Mouse (Mus musculus) ES-E14 (cell line): Measurements from ENCODE around the gene Elmo1. TPM values are rescaled to one million over a fixed set of nuclear protein-coding genes. Genes with fewer than 3 reads are reported as not detected.

ENCODE experiments used
- DNase-seq: peaks from one replicate; pipeline ENCODE4 v3.0.0-alpha.2; 2013; ENCODE audit warnings: low read depth, low spot score
- H3K27ac ChIP-seq: 2 replicates; pipeline ENCODE4 v1.5.1; 2012; ENCODE audit warnings: low read depth, mild to moderate bottlenecking, low read length, moderate library complexity, mixed read lengths; ENCODE audit not compliant: poor library complexity, insufficient read depth, severe bottlenecking
- H3K36me3 ChIP-seq: 2 replicates; pipeline ENCODE4 v1.6.1; 2012; ENCODE audit warnings: mild to moderate bottlenecking, low read length, moderate library complexity, mixed read lengths; ENCODE audit not compliant: control insufficient read depth, poor library complexity, insufficient read depth, severe bottlenecking
- H3K4me1 ChIP-seq, 2 experiments: fragments of 150-350 bp in 1 of 2; sonication (generic) in 1 of 2; 2 replicates each; pipeline ENCODE4 v1.6.1; 2012; ENCODE audit warnings: low read length in 2 of 2, mild to moderate bottlenecking in 1 of 2, mixed read lengths in 1 of 2; ENCODE audit not compliant: control insufficient read depth in 2 of 2, insufficient read depth in 2 of 2, poor library complexity in 1 of 2
- H3K4me3 ChIP-seq, 2 experiments: fragments of 150-350 bp in 1 of 2; sonication (generic) in 1 of 2; 2 replicates each; pipeline ENCODE4 v1.5.1; 2012; ENCODE audit warnings: low read length in 2 of 2, low read depth in 1 of 2, mild to moderate bottlenecking in 1 of 2, mixed read lengths in 1 of 2; ENCODE audit not compliant: insufficient read depth in 1 of 2, poor library complexity in 1 of 2, severe bottlenecking in 1 of 2
- H3K9ac ChIP-seq: 2 replicates; pipeline ENCODE4 v1.6.1; 2012; ENCODE audit warnings: low read depth, mild to moderate bottlenecking, low read length, mixed read lengths; ENCODE audit not compliant: poor library complexity, insufficient read depth, severe bottlenecking
- H3K9me3 ChIP-seq: fragments of 150-350 bp; sonication (generic); 2 replicates; pipeline ENCODE4 v1.6.1; 2012; ENCODE audit warnings: low read depth, mild to moderate bottlenecking, low read length; ENCODE audit not compliant: control insufficient read depth, insufficient read depth
- CHD2 ChIP-seq: IDR thresholded peaks from 2 replicates; pipeline ENCODE4 v1.6.1; 2014; ENCODE audit warnings: mild to moderate bottlenecking, low read depth, low read length, inconsistent platforms
- HCFC1 ChIP-seq: IDR thresholded peaks from 2 replicates; pipeline ENCODE4 v1.6.1; 2012; ENCODE audit warnings: low read length, inconsistent platforms, borderline replicate concordance; ENCODE audit not compliant: insufficient read depth
- MAFK ChIP-seq: IDR thresholded peaks from 2 replicates; pipeline ENCODE4 v1.6.1; 2014; ENCODE audit warnings: mild to moderate bottlenecking, low read depth, low read length, inconsistent platforms; ENCODE audit not compliant: insufficient read depth
- ZC3H11A ChIP-seq: IDR thresholded peaks from 2 replicates; pipeline ENCODE4 v1.6.1; 2012; ENCODE audit warnings: low read depth, mild to moderate bottlenecking, inconsistent platforms, low read length, borderline replicate concordance
- ZNF384 ChIP-seq: IDR thresholded peaks from 2 replicates; pipeline ENCODE4 v1.6.1; 2012; ENCODE audit warnings: low read depth, low read length, inconsistent platforms
- in situ Hi-C, 2 experiments: fragments of 600-800 bp; cut with MboI; formaldehyde crosslinking; loops; one replicate each; pipeline ENCODE4 v1.15.1; 2025; ENCODE audit warnings: low sequenced_read_pairs in 2 of 2, inconsistent platforms in 1 of 2; ENCODE audit not compliant: unreplicated experiment in 2 of 2
- total RNA-seq: library from RNA; depleted of rRNA; stranded (reverse); fragments of 300-350 nt; gene quantifications from 2 replicates; pipeline ENCODE4 v1.2.3, GENCODE M21; 2012

Gene Elmo1
- total RNA-seq, 1 experiment, result 3.7 TPM

GRCm38 (mm10) chr13:20386462-20387141, 296.2 kb downstream of the Elmo1 start:
- H3K4me3 ChIP-seq, result no peak overlapping the region
- in situ Hi-C loops, result no loop called here
- no peak for TF ChIP-seq CHD2
- no peak for TF ChIP-seq ZC3H11A
- no peak for TF ChIP-seq MAFK
- no peak for TF ChIP-seq HCFC1
- TF ChIP-seq ZNF384, result no peak
- H3K4me1 ChIP-seq, result peaks cover 12 to 25% of the 10 kb centered on the region in 2 experiments
- no peaks in the 10 kb centered on the region for H3K36me3 ChIP-seq
- H3K9me3 ChIP-seq, result no peaks in the 10 kb centered on the region
- H3K9ac ChIP-seq, result no peak overlapping the region
- peak overlapping the region; percentile 89 for H3K27ac ChIP-seq
- no peak for DNase-seq

GRCm38 (mm10) chr13:20392824-20393598, 302.6 kb downstream of the Elmo1 start:
- no peak overlapping the region for H3K27ac ChIP-seq

GRCm38 (mm10) chr13:20397744-20398143, 307.3 kb downstream of the Elmo1 start:
- Histone ChIP-seq H3K36me3 (no peaks in the 10 kb centered on the region), H3K9ac (no peak overlapping the region), H3K27ac (no peak overlapping the region), H3K4me3 (no peak overlapping the region), H3K4me1 (no peaks in the 10 kb centered on the region), H3K9me3 (no peaks in the 10 kb centered on the region)
- no peak for DNase-seq
- in situ Hi-C loops, result no loop called here
- TF ChIP-seq ZNF384, result no peak
- TF ChIP-seq MAFK, result no peak
- no peak for TF ChIP-seq ZC3H11A
- TF ChIP-seq HCFC1, result no peak
- TF ChIP-seq CHD2, result no peak

More at GRCm38 (mm10) chr13:20392824-20393598, 302.6 kb downstream of the Elmo1 start:
- H3K4me3 ChIP-seq, result no peak overlapping the region
- in situ Hi-C loops, result no loop called here
- H3K36me3 ChIP-seq, result no peaks in the 10 kb centered on the region
- no peaks in the 10 kb centered on the region for H3K9me3 ChIP-seq
- no peak for TF ChIP-seq HCFC1
- no peak for TF ChIP-seq ZNF384
- TF ChIP-seq CHD2, result no peak
- TF ChIP-seq ZC3H11A, result no peak
- no peak for TF ChIP-seq MAFK
- peaks cover 0 to 7% of the 10 kb centered on the region in 2 experiments; a peak in 1 of 4 replicates for H3K4me1 ChIP-seq
- H3K9ac ChIP-seq, result no peak overlapping the region
- no peak for DNase-seq

- H3K27ac ChIP-seq, result no peak overlapping the region
- H3K9ac ChIP-seq, result no peak overlapping the region
- no peak overlapping the region for H3K4me3 ChIP-seq
- in situ Hi-C loops, result no loop called here
- no peak for DNase-seq
- H3K36me3 ChIP-seq, result no peaks in the 10 kb centered on the region
- TF ChIP-seq ZC3H11A (no peak), HCFC1 (no peak), MAFK (no peak), CHD2 (no peak), ZNF384 (no peak)
- H3K9me3 ChIP-seq, result no peaks in the 10 kb centered on the region
- H3K4me1 ChIP-seq, result no peaks in the 10 kb centered on the region
Measured at GRCm38 (mm10) chr13:20398311-20398710, 307.9 kb downstream of the Elmo1 start.

GRCm38 (mm10) chr13:20404530-20404929, 314.1 kb downstream of the Elmo1 start:
- no peaks in the 10 kb centered on the region for H3K36me3 ChIP-seq
- no peaks in the 10 kb centered on the region for H3K9me3 ChIP-seq
- in situ Hi-C loops, result no loop called here
- DNase-seq, result no peak
- no peak overlapping the region for H3K27ac ChIP-seq
- H3K4me1 ChIP-seq, result no peaks in the 10 kb centered on the region
- no peak overlapping the region for H3K9ac ChIP-seq
- no peak for TF ChIP-seq HCFC1
- TF ChIP-seq MAFK, result no peak
- TF ChIP-seq CHD2, result no peak
- TF ChIP-seq ZNF384, result no peak
- TF ChIP-seq ZC3H11A, result no peak
- H3K4me3 ChIP-seq, result no peak overlapping the region
